Mouse (Mus musculus) neutrophil, adult 5-6 weeks (primary cell): ENCODE results near the gene Tmem114. TPM values are rescaled to one million over a fixed set of nuclear protein-coding genes. Genes with fewer than 3 reads are reported as not detected.

Experiments used
- ATAC-seq: fragments of 151-379, 151-347 bp; 2 replicates; pipeline ENCODE4 v1.8.0; 2017; ENCODE audit warnings: mild to moderate bottlenecking, moderate TSS enrichment; ENCODE audit not compliant: insufficient number of reproducible peaks, poor library complexity, low FRiP score, severe bottlenecking; ENCODE audit errors: extremely low read depth
- total RNA-seq: library from RNA; stranded (forward); fragments of 200-1000 nt; gene quantifications from 2 replicates; pipeline ENCODE4 v1.2.3, GENCODE M21; 2017

The Tmem114 gene
- total RNA-seq, 1 experiment from 2014 or later = not detected

- ATAC-seq = no peak
Measured at GRCm38 (mm10) chr16:8415996-8416395, 8.9 kb downstream of the Tmem114 start.

- ATAC-seq = no peak
Measured at GRCm38 (mm10) chr16:8413441-8413840, 11.5 kb downstream of the Tmem114 start.

- peak; percentile 64; the same call in 1 of the 2 replicates for ATAC-seq
Measured at GRCm38 (mm10) chr16:8412213-8412612, 12.7 kb downstream of the Tmem114 start.

- no peak for ATAC-seq
Measured at GRCm38 (mm10) chr16:8409197-8409596, 15.7 kb downstream of the Tmem114 start.

- peak; percentile 50; the same call in 1 of the 2 replicates for ATAC-seq
Measured at GRCm38 (mm10) chr16:8406708-8407107, 18.2 kb downstream of the Tmem114 start.

GRCm38 (mm10) chr16:8402663-8403062 lies 22.3 kb downstream of the Tmem114 start:
- ATAC-seq = no peak

GRCm38 (mm10) chr16:8401171-8401955 lies 23.6 kb downstream of the Tmem114 start:
- ATAC-seq = no peak

- ATAC-seq = no peak
Measured at GRCm38 (mm10) chr16:8399868-8400267, 25.1 kb downstream of the Tmem114 start.

- no peak for ATAC-seq
Measured at GRCm38 (mm10) chr16:8394946-8395345, 30.0 kb downstream of the Tmem114 start.

GRCm38 (mm10) chr16:8388491-8388890 lies 36.4 kb downstream of the Tmem114 start:
- no peak for ATAC-seq

GRCm38 (mm10) chr16:8386386-8386785 lies 38.5 kb downstream of the Tmem114 start:
- ATAC-seq = no peak

- no peak for ATAC-seq
Measured at GRCm38 (mm10) chr16:8385679-8386078, 39.3 kb downstream of the Tmem114 start.

- ATAC-seq = no peak
Measured at GRCm38 (mm10) chr16:8384772-8385171, 40.2 kb downstream of the Tmem114 start.

- no peak for ATAC-seq
Measured at GRCm38 (mm10) chr16:8383396-8383795, 41.5 kb downstream of the Tmem114 start.

- ATAC-seq = no peak
Measured at GRCm38 (mm10) chr16:8363066-8363465, 61.9 kb downstream of the Tmem114 start.

Other genes with a start within 250 kb of the Tmem114 start
- 11.6 and 16.7 TPM in 2 replicates for gene Mettl22, start 45.7 kb upstream of the Tmem114 start, total RNA-seq
- not detected in 2 replicates for gene Abat, start 88.3 kb upstream of the Tmem114 start, total RNA-seq
- gene Pmm2, start 212.5 kb upstream of the Tmem114 start, total RNA-seq = 55.2 and 58.0 TPM in 2 replicates
- gene Tmem186, start 212.6 kb upstream of the Tmem114 start, total RNA-seq = 11.6 and 13.3 TPM in 2 replicates
- gene Carhsp1, start 247.0 kb upstream of the Tmem114 start, total RNA-seq = 75.4 and 77.4 TPM in 2 replicates